Mouse (Mus musculus): ENCODE measurements at regions not wholly inside any gene's neighbourhood (a gene's known extent, or its start where the extent isn't known, plus 50 kb on each side); places are given as distances from the start of the nearest gene placed in this dataset.
A peak's percentile ranks its signal among the peaks of the same experiment; 100 is the strongest.

DNA sequence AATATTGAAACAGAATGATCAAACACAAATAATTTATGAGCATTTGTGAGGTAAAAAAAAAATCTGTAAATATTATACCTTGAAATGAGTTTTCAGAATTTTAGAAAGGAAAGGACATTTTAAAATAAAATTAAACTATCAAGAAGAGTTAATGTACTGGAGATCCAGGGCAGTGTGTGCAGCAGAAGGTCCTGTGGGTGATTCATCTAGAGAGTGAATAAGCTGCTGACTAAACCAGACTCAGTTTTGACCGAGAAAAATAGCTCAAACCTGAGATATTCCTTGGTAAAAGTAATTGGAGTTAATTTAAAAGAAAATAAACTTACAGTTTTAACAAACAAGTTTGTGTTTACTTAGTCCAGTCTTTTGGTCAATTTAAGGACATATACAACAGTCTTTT, 1118.6 kb upstream of the Celf2 start:
- DNase-seq, result no peak

- peak; percentile 41 for DNase-seq
Observed at GRCm38 (mm10) chr2:8628485-8629208, 1119.3 kb upstream of the Celf2 start.

GRCm38 (mm10) chr2:8638082-8638481, 1128.7 kb upstream of the Celf2 start:
- DNase-seq, result peak; percentile 53

DNA sequence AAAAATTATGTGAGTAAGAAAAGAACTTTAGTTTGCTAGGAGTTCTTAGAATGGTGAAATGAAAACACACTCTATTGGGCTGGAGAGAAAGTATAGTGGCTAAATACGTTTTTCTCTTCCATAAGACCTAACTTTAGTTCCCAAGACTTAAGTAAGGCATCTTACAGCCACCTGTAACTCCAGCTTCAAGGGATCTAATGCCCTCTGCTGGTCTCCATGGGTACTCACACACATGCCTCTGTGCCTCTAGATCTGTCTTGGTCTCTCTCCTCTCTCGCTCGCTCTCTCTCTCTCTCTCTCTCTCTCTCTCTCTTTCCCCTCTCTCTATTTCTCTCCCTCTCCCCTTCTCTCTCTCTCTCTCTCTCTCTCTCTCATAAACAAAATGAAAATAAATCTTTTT, 1129.9 kb upstream of the Celf2 start:
- DNase-seq, result no peak

DNA sequence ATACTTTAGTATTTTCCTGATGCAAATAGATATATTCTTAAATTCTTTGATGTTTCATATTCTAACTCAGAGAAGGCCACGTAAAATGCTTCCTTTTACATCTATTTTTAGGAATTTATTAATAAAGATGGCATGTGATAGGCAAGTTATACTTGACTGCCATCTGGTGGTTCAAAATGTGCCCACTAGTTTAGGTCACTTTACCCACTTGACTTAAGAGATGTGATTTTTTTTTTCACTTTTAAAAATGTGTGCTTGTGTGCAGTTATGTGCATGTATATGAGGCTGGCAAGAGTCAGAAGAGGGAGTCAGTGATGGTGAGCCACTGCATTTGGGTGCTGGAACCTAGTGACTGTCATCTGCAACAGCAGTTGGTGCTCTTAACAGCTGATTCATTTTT, 1136.1 kb upstream of the Celf2 start:
- peak; percentile 25 for DNase-seq

- DNase-seq, result no peak
Observed at GRCm38 (mm10) chr2:8660544-8660943, 1151.2 kb upstream of the Celf2 start.

DNA sequence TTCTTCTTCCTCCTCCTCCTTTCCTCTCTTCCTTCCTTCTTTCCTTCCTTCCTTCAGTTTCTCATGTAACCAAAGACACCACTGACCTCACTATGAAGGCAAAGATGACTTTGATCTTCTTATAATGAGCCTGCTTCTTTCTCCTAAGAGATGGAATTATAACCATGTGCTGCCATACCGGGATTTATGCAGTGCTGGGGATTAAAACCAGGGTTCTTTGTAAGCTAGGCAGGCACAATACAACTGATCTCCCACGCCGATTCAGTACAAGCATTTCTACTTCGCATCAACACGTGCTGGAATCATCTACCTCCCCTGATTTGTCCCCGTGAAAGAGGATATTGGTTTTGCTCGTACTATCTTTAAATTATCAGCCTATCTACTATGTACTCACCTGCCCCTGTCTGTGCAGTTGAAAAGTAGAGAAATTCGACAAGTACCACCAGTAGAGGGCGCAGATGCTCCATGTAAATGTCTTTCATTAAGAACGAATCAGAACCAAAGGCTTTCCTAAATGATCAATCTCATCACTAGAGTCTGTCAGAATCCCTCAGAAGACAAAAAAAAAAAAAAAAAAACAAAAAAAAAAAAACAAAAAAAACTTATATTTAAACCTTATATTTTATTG, 1164.5 kb upstream of the Celf2 start:
- peak; percentile 57 for DNase-seq

- no peak for DNase-seq
Observed at GRCm38 (mm10) chr2:8675537-8675936, 1166.2 kb upstream of the Celf2 start.

DNA sequence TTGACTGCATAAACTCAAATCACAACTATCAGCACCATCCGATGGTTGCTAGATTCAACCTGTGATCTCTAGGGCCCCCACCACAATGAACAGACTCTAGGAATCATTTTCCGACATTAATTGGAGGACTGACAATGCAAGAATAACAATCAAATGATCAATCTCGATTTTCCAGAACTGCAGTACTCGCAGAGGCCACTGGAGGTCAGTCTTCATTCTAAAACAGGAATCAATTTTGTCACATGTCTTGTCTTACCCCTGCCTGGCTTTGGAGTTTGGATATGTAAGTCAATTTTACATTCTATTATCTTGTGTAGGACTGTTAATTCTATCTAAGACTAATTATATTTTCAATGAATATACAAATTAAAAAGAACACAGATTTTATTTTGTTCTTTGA, 1167.2 kb upstream of the Celf2 start:
- no peak for DNase-seq

GRCm38 (mm10) chr2:8690846-8691643, 1181.7 kb upstream of the Celf2 start:
- no peak for DNase-seq

GRCm38 (mm10) chr2:8729306-8729705, 1151.7 kb upstream of the 4930412O13Rik start:
- DNase-seq, result no peak

DNA sequence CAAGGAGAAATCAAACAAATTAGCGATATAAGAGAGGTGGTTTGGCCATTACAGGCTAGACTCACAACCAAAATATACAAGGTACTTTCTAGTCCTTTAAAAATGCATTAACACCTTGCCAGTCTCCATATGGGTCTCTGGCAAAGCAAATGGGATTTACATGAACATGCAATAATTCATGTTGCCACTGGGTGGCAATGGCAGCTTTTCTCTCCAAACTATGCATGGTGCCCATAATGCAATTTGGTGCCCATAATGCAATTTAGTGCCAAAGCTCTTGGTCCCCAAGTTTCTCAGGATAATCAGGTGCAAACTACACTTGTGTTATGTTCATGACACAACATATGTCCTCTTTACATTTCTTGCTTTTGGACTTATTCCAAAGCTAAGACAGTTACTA, 1126.9 kb upstream of the 4930412O13Rik start:
- peak; percentile 38 for DNase-seq

- no peak for DNase-seq
Observed at GRCm38 (mm10) chr2:8756546-8756945, 1124.5 kb upstream of the 4930412O13Rik start.

DNA sequence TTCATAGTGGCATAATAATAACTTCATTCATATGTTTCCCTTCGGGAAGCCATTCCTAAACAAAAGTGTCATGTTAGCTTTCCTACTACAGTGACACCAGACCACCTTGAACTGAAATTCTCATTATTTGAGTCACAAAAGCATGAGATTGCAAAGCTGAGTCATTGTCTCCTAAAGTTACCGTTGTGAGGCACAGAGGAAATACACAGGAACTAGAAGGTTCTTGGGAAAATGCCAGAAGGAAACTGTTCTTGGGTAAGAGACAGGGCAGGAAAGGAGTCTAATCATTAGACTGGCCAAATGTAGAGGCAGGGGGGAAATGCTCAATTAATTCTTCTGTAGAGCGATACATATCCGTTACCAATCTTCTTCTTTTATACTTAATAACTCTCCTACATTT, 1110.4 kb upstream of the 4930412O13Rik start:
- DNase-seq, result no peak

GRCm38 (mm10) chr2:8781152-8781935, 1099.7 kb upstream of the 4930412O13Rik start:
- DNase-seq, result no peak

GRCm38 (mm10) chr2:8782225-8782624, 1098.8 kb upstream of the 4930412O13Rik start:
- no peak for DNase-seq

- DNase-seq, result no peak
Observed at GRCm38 (mm10) chr2:8802061-8802460, 1079.0 kb upstream of the 4930412O13Rik start.

DNA sequence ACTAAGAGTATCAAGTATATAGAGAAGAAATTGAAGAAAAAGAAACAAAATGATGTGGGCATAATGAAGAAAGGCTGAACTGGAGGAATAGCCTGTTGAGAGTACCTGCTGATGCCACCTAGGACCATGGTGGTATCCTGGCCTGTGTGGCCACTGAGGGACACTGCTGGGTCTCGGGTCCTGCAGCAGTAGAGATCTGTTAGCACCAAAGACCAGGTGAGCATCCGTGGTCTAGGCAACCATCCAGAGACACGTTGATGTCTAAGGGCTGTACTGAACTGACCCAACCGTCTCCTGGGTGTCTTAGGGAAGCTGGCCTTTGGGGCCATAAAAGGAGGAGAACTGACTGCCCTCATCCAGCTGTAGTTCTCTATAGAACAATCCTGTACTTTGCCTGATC, 1071.4 kb upstream of the 4930412O13Rik start:
- no peak for DNase-seq

GRCm38 (mm10) chr2:8818127-8818526, 1062.9 kb upstream of the 4930412O13Rik start:
- no peak for DNase-seq

GRCm38 (mm10) chr2:8825406-8825805, 1055.6 kb upstream of the 4930412O13Rik start:
- no peak for DNase-seq
